Mouse (Mus musculus): ENCODE data around the gene Plekhh2.

DNA sequence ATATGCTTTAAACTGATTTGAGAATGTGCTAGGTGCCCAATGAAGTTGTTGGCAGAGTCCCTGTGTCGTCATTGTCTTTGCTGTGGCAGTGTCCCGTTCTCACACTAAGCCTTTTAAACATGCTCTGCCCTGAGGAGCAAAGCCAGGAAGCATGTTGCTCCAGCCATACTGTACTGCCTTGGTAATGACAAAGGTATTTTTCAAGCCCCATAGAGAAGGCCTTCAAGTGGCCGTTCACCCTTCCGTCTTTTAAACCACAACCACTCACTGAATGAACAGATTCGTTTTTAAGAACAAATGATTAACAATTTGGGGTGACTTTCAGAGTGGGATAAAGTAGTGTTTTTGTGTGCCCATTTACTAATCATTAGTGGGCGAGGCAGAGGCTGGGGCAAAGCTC, 109.5 kb downstream of the Plekhh2 start:
- no peak for TF ChIP-seq CTCF (IDR thresholded peaks at IDR 0.05; ENCODE audit: borderline replicate concordance, control insufficient read depth, extremely low read depth, insufficient read depth, low read length, poor library complexity)
- TF ChIP-seq POLR2A (IDR thresholded peaks at IDR 0.05; ENCODE audit: control insufficient read depth, extremely low read depth, insufficient read depth, low read length, poor library complexity) = no peak

All from thymus, adult 2 months (tissue).